Mouse (Mus musculus): ENCODE results near the gene Gm20388. TPM values are rescaled to one million over a fixed set of nuclear protein-coding genes. Genes with fewer than 3 reads are reported as not detected.

Gm20388 gene
- polyA plus RNA-seq, 1 experiment from 2014 or later: not detected

DNA sequence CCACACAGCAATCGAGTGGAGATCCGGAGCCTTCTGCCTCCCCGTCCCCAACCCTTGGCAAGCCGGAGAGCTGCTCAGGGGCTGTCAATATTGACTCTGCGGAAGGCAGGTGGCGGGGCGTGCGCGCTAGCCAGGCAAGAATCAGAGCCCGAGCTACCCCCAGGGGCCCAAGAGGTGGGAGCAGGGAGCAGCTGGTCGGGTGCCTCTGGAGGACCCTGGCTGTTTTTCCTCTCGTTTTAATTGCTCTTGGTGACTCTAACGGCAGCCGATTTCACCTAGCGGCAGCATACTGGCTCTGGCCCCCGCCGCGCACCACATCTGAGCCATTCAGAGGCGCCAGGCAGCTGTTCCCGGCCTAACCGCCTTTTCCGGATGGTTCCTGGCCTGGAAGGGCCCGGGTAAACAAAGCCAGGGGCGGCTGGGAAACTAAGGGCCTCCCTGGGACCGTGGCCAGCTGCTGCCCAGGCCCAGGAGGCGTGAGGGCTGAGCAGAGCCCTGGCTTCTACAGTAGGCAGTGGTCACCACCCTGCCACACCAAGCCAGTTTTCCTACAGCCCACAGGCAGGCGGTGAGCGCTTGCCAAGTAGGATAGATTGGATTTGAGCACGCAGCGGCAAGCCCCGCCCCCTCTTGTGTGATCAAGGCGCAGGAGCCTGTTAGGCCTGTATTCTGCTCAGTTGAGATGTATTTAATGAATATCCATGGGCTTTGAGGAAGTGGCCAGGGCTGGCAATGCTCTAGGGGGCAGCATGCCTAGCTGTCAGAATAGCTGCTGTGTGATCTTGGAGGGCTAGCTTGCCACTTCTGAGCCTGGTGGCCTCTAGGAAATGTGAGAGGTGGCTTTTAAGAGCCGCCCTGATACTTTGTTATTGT is 506.1 kb downstream of the Gm20388 start:
- DNase-seq (ENCODE audit: low spot score) (peak; percentile 83), ATAC-seq (ENCODE audit: insufficient number of reproducible peaks, low FRiP score, low TSS enrichment, low read depth) (peak; percentile 79)
- Histone ChIP-seq H3K36me3 (ENCODE audit: control insufficient read depth, insufficient read depth, low read length) (no peaks in the 10 kb centered on the region), H3K9me3 (ENCODE audit: control insufficient read depth, low read length) (no peaks in the 10 kb centered on the region), H3K27ac (replicated peaks; ENCODE audit: low read depth, low read length) (peak overlapping the region; percentile 94), H3K4me1 (ENCODE audit: control insufficient read depth, insufficient read depth, low read length) (peaks cover 67% of the 10 kb centered on the region), H3K4me3 (ENCODE audit: low read depth, low read length) (peak overlapping the region; percentile 7; the same call in 1 of the 2 replicates), H3K4me2 (ENCODE audit: low read depth, severe bottlenecking) (peak overlapping the region; percentile 43), H3K27me3 (ENCODE audit: control insufficient read depth, insufficient read depth, low read length) (0 out of 2 replicates have a peak, but pooled peaks cover 2% of the 10 kb centered on the region), H3K9ac (ENCODE audit: low read length) (peak overlapping the region; percentile 13)
- 1% methylated on average over 33 of the region's 33 CpGs for WGBS

DNA sequence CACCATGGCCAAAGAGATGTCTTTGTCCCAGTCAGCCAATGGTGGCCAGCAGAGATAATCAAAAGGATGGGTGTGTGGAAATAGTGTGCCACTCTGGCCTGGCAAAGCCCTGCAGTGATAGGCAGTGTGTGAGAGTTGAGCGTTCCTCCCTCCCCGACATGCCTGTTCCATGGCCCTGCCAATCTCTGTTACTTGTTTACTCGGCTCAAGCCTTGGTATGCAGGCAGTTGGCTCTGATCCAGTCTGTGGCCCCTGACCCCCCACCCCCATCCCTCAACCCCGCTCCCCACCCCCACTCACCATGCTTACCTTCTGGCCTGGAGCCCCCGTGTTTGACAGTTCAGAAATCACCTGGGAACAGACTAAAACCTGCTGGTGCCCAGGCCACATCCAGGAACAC is 507.5 kb downstream of the Gm20388 start:
- H3K36me3 ChIP-seq (ENCODE audit: control insufficient read depth, insufficient read depth, low read length): no peaks in the 10 kb centered on the region
- no peaks in the 10 kb centered on the region for H3K27me3 ChIP-seq (ENCODE audit: control insufficient read depth, insufficient read depth, low read length)
- DNase-seq (ENCODE audit: low spot score) (no peak), ATAC-seq (ENCODE audit: insufficient number of reproducible peaks, low FRiP score, low TSS enrichment, low read depth) (no peak)
- H3K4me2 ChIP-seq (ENCODE audit: low read depth, severe bottlenecking): no peak overlapping the region
- H3K4me1 ChIP-seq (ENCODE audit: control insufficient read depth, insufficient read depth, low read length): peaks cover 67% of the 10 kb centered on the region
- H3K9me3 ChIP-seq (ENCODE audit: control insufficient read depth, low read length): no peaks in the 10 kb centered on the region
- no peak overlapping the region for H3K9ac ChIP-seq (ENCODE audit: low read length)
- WGBS: 64% methylated on average over 5 of the region's 5 CpGs
- H3K4me3 ChIP-seq (ENCODE audit: low read depth, low read length): no peak overlapping the region
- no peak overlapping the region for H3K27ac ChIP-seq (replicated peaks; ENCODE audit: low read depth, low read length)

DNA sequence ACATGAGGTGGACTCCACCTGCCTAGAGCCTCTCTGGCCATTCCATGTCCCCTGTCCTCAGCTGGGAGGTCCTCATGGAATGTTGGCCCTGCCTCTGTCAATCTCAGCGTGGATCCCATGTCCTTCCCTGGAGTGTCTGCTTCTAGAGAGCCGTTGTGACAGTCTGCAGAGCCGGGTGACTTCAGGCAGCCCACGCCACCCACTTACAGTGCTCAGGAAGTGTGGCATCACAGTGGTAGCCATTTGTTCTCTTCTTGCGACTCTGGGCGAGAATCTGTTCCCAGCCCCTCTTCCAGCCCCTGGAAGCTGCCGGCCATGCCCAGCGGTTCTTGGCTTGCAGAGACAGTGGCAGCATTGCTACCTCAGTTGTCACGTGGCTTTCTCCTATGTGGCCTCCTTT is 509.0 kb downstream of the Gm20388 start:
- DNase-seq (ENCODE audit: low spot score) (no peak), ATAC-seq (ENCODE audit: insufficient number of reproducible peaks, low FRiP score, low TSS enrichment, low read depth) (no peak)
- H3K4me1 ChIP-seq (ENCODE audit: control insufficient read depth, insufficient read depth, low read length): peaks cover 71% of the 10 kb centered on the region
- H3K4me2 ChIP-seq (ENCODE audit: low read depth, severe bottlenecking): no peak overlapping the region
- H3K27me3 ChIP-seq (ENCODE audit: control insufficient read depth, insufficient read depth, low read length): no peaks in the 10 kb centered on the region
- WGBS: 77% methylated on average over 9 of the region's 9 CpGs
- H3K9ac ChIP-seq (ENCODE audit: low read length): no peak overlapping the region
- no peaks in the 10 kb centered on the region for H3K9me3 ChIP-seq (ENCODE audit: control insufficient read depth, low read length)
- no peak overlapping the region for H3K27ac ChIP-seq (replicated peaks; ENCODE audit: low read depth, low read length)
- H3K4me3 ChIP-seq (ENCODE audit: low read depth, low read length): no peak overlapping the region
- no peaks in the 10 kb centered on the region for H3K36me3 ChIP-seq (ENCODE audit: control insufficient read depth, insufficient read depth, low read length)

DNA sequence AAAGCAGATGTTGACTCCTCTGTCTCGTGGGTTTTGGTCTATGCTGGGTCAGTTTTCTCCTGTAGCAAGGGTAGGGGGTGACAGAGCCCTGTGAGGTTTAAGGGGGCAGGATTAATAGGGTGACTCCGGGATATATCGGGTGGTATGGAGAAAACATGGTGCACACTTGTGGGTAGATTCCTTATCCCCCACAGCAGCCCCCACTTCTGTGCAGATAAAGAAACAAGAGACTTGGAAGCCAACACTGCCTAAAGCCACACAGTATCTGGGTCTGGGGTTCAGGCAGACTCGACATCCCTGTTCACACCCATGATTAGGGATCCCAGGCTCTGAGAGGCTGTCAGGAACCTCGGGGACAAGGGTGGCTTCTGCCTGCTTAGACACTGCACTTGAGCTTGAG is 509.6 kb downstream of the Gm20388 start:
- Histone ChIP-seq H3K36me3 (ENCODE audit: control insufficient read depth, insufficient read depth, low read length) (no peaks in the 10 kb centered on the region), H3K4me1 (ENCODE audit: control insufficient read depth, insufficient read depth, low read length) (peaks cover 77% of the 10 kb centered on the region), H3K27ac (replicated peaks; ENCODE audit: low read depth, low read length) (no peak overlapping the region), H3K4me3 (ENCODE audit: low read depth, low read length) (no peak overlapping the region), H3K4me2 (ENCODE audit: low read depth, severe bottlenecking) (no peak overlapping the region), H3K27me3 (ENCODE audit: control insufficient read depth, insufficient read depth, low read length) (no peaks in the 10 kb centered on the region), H3K9ac (ENCODE audit: low read length) (no peak overlapping the region), H3K9me3 (ENCODE audit: control insufficient read depth, low read length) (no peaks in the 10 kb centered on the region)
- ATAC-seq (ENCODE audit: insufficient number of reproducible peaks, low FRiP score, low TSS enrichment, low read depth): no peak
- 74% methylated on average over 5 of the region's 5 CpGs for WGBS
- no peak for DNase-seq (ENCODE audit: low spot score)

DNA sequence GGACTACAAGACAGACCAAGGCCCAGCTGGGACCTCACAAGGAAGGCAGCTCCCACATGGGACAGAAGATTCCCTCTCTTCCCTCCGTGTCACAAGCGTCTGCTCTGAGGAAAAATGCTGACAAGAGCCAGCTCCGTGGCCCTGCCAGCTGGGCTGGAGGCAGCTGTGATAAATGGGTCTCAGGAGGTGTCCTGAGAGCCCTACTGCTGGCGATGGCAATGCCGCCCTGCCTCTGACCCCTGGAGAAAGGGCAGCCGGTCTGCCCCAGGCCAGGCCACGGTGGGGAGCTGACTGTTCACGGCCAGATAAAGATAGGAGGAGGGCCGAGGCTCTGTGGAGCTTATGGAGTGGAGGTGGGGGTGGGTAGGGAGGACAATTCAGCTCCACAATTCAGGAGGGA is 511.0 kb downstream of the Gm20388 start:
- Histone ChIP-seq H3K4me3 (ENCODE audit: low read depth, low read length) (no peak overlapping the region), H3K9me3 (ENCODE audit: control insufficient read depth, low read length) (no peaks in the 10 kb centered on the region), H3K27me3 (ENCODE audit: control insufficient read depth, insufficient read depth, low read length) (no peaks in the 10 kb centered on the region), H3K27ac (replicated peaks; ENCODE audit: low read depth, low read length) (no peak overlapping the region), H3K4me2 (ENCODE audit: low read depth, severe bottlenecking) (no peak overlapping the region), H3K4me1 (ENCODE audit: control insufficient read depth, insufficient read depth, low read length) (peaks cover 78% of the 10 kb centered on the region), H3K36me3 (ENCODE audit: control insufficient read depth, insufficient read depth, low read length) (no peaks in the 10 kb centered on the region), H3K9ac (ENCODE audit: low read length) (no peak overlapping the region)
- DNase-seq (ENCODE audit: low spot score) (no peak), ATAC-seq (ENCODE audit: insufficient number of reproducible peaks, low FRiP score, low TSS enrichment, low read depth) (no peak)
- 6% methylated on average over 9 of the region's 9 CpGs for WGBS

DNA sequence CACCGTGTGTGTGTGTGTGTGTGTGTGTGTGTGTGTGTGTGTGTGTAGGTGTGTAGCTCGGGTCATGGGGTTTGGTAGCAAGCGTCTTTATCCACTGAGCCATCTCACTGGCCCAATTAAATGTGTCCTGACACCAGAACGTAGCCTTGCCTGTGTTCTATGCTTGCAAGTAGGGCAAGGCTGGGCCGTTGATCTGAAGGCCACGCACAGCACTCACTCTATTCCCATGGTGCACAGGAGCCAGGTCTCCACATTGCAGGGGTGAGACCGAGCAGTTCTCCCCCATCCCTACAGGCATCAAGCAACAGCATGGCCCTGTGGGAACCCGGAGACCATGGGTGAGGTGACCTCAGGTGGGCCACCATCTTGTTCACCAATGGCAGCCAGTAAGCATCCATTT is 511.6 kb downstream of the Gm20388 start:
- Histone ChIP-seq H3K9me3 (ENCODE audit: control insufficient read depth, low read length) (no peaks in the 10 kb centered on the region), H3K9ac (ENCODE audit: low read length) (no peak overlapping the region), H3K27ac (replicated peaks; ENCODE audit: low read depth, low read length) (no peak overlapping the region), H3K27me3 (ENCODE audit: control insufficient read depth, insufficient read depth, low read length) (no peaks in the 10 kb centered on the region), H3K4me3 (ENCODE audit: low read depth, low read length) (no peak overlapping the region), H3K4me1 (ENCODE audit: control insufficient read depth, insufficient read depth, low read length) (peaks cover 78% of the 10 kb centered on the region), H3K4me2 (ENCODE audit: low read depth, severe bottlenecking) (no peak overlapping the region), H3K36me3 (ENCODE audit: control insufficient read depth, insufficient read depth, low read length) (no peaks in the 10 kb centered on the region)
- DNase-seq (ENCODE audit: low spot score) (no peak), ATAC-seq (ENCODE audit: insufficient number of reproducible peaks, low FRiP score, low TSS enrichment, low read depth) (no peak)
- 74% methylated on average over 8 of the region's 8 CpGs for WGBS

DNA sequence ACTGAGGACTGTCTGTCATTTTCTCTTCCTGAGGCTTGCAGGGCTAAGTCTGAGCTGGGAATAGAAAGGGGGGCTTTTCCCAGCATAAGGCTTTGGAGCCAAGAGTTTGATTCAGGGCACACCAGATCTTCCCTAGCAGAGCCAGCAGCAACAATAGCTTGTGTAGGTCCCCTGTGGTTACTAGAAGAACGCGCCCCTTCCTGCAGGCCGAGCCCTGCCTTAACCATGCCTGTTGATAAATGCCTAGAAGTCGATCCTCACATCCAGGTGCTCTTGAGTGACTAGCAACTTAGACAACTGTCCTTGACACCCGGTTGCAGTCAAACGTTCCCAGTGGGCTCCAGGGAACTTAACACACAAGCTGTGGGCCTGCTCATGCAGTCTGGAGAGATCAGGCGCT is 512.9 kb downstream of the Gm20388 start:
- DNase-seq (ENCODE audit: low spot score) (no peak), ATAC-seq (ENCODE audit: insufficient number of reproducible peaks, low FRiP score, low TSS enrichment, low read depth) (no peak)
- Histone ChIP-seq H3K36me3 (ENCODE audit: control insufficient read depth, insufficient read depth, low read length) (no peaks in the 10 kb centered on the region), H3K4me1 (ENCODE audit: control insufficient read depth, insufficient read depth, low read length) (peaks cover 76% of the 10 kb centered on the region), H3K27me3 (ENCODE audit: control insufficient read depth, insufficient read depth, low read length) (no peaks in the 10 kb centered on the region), H3K9me3 (ENCODE audit: control insufficient read depth, low read length) (no peaks in the 10 kb centered on the region), H3K27ac (replicated peaks; ENCODE audit: low read depth, low read length) (no peak overlapping the region), H3K9ac (ENCODE audit: low read length) (no peak overlapping the region), H3K4me3 (ENCODE audit: low read depth, low read length) (no peak overlapping the region), H3K4me2 (ENCODE audit: low read depth, severe bottlenecking) (no peak overlapping the region)
- WGBS: 40% methylated on average over 7 of the region's 7 CpGs

DNA sequence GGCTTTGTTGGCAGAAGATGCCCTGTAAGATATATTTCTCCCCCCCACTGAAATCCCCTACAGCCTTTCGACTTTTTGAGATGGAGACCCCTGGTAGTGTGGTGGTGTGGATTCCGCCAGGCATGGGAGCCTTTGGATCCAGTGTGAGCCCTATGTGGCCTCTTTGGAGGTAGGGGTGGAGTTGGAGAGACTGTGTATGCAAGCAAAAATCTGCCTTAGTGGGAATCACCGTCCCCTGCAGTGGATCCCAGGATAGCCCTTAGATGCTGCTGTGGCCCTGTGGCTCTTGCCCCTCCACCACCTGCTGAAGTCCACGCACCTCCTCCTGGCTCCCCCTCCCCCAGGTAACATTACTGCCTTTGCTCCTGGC is 514.2 kb downstream of the Gm20388 start:
- Histone ChIP-seq H3K27me3 (ENCODE audit: control insufficient read depth, insufficient read depth, low read length) (no peaks in the 10 kb centered on the region), H3K4me3 (ENCODE audit: low read depth, low read length) (no peak overlapping the region), H3K27ac (replicated peaks; ENCODE audit: low read depth, low read length) (peak overlapping the region; percentile 85), H3K4me1 (ENCODE audit: control insufficient read depth, insufficient read depth, low read length) (peaks cover 76% of the 10 kb centered on the region), H3K9me3 (ENCODE audit: control insufficient read depth, low read length) (no peaks in the 10 kb centered on the region), H3K4me2 (ENCODE audit: low read depth, severe bottlenecking) (peak overlapping the region; percentile 7; the same call in 1 of the 2 replicates), H3K36me3 (ENCODE audit: control insufficient read depth, insufficient read depth, low read length) (no peaks in the 10 kb centered on the region), H3K9ac (ENCODE audit: low read length) (no peak overlapping the region; the same call in 1 of the 2 replicates)
- DNase-seq (ENCODE audit: low spot score) (no peak), ATAC-seq (ENCODE audit: insufficient number of reproducible peaks, low FRiP score, low TSS enrichment, low read depth) (no peak)
- 34% methylated on average over 4 of the region's 4 CpGs for WGBS
